Mouse (Mus musculus): ENCODE results near the gene Sh3d19. TPM values are rescaled to one million over a fixed set of nuclear protein-coding genes. Genes with fewer than 3 reads are reported as not detected.

Sh3d19 gene
- total and polyA plus RNA-seq, 3 experiments = 0.16 to 0.76 (median 0.33) TPM

GRCm38 (mm10) chr3:86129757-86130156, 158.8 kb downstream of the Sh3d19 start:
- Histone ChIP-seq H3K79me2 (replicated peaks; ENCODE audit: control insufficient read depth, extremely low read depth, insufficient read depth, poor library complexity, severe bottlenecking) (no peaks in the 10 kb centered on the region), H3K27ac (ENCODE audit: insufficient read depth, low read depth) (no peak overlapping the region), H3K4me1 (ENCODE audit: control insufficient read depth in 1 of 2, insufficient read depth in 2 of 2) (no peaks in the 10 kb centered on the region), H3K4me3 (replicated peaks in 1 of 3; ENCODE audit: low read depth in 2 of 3, low read length in 2 of 3, poor library complexity in 1 of 3) (no peak overlapping the region), H3K27me3 (replicated peaks) (no peaks in the 10 kb centered on the region), H3K36me3 (replicated peaks in 1 of 2; ENCODE audit: control insufficient read depth in 1 of 2, insufficient read depth in 1 of 2, low read length in 1 of 2) (peaks cover 0 to 2% of the 10 kb centered on the region in 2 experiments), H3K9me3 (replicated peaks; ENCODE audit: low read length) (no peaks in the 10 kb centered on the region), H3K4me2 (ENCODE audit: insufficient read depth, low read depth, poor library complexity, severe bottlenecking) (no peak overlapping the region), H3K9ac (ENCODE audit: insufficient read depth, low read depth) (no peak overlapping the region)
- dilution Hi-C loops (cut with MboI; ENCODE audit: extremely low pct_ligation_motif_present, extremely low pct_unique_long_range_greater_than_20kb, low sequenced_read_pairs) (no loop called here), in situ Hi-C loops (cut with MboI; ENCODE audit: low pct_ligation_motif_present, low pct_unique_long_range_greater_than_20kb, low sequenced_read_pairs) (no loop called here)
- TF ChIP-seq SMC3 (IDR thresholded peaks at IDR 0.05; ENCODE audit: low read depth, low read length) (peak; percentile 62), POLR2A (IDR thresholded peaks at IDR 0.05; ENCODE audit: low read depth, low read length) (no peak), RAD21 (IDR thresholded peaks at IDR 0.05; ENCODE audit: low read depth, low read length) (peak; percentile 88), CTCF (conservative IDR thresholded peaks at IDR 0.05 in 1 of 2, IDR thresholded peaks at IDR 0.05 in 1 of 2; ENCODE audit: low read depth in 2 of 2, low read length in 2 of 2) (peak; percentile 61 to 84), MAZ (IDR thresholded peaks at IDR 0.05; ENCODE audit: low read depth, low read length) (no peak), MYC (IDR thresholded peaks at IDR 0.05; ENCODE audit: low read depth, low read length) (no peak)
- no peak for DNase-seq (ENCODE audit: extremely low read depth)

DNA sequence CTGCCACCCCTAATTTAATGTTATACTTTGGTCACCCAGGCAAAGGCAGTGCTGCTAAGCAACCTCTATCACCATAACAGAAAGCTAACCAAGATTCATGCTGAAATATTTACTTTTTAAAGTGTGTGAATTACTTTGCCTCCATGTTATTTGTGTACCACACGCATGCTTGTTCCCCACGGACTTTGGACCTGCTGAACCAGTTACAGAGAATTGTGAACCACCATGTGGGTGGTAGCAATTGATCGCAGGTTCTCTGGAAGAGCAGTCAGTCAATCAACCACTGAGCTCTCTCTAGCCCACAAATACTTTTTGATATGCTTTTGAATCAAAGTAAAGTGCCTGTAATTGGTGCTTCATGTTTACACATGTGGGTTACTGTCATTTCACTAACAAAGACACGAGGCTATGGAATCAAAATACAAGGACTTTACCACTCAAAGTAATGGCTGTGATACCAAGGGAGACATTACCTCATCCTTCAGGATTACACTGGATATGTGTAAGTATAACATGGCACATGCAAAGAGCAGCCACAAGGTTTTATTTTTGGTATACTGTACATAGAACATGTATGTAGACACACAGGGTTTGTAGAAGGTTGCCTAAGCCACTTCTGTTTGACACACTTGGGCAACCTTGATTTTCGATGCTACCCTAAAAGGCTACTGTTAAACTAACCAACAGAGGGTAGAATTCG, 164.2 kb downstream of the Sh3d19 start:
- in situ Hi-C loops (cut with MboI; ENCODE audit: low pct_ligation_motif_present, low pct_unique_long_range_greater_than_20kb, low sequenced_read_pairs) (no loop called here), dilution Hi-C loops (cut with MboI; ENCODE audit: extremely low pct_ligation_motif_present, extremely low pct_unique_long_range_greater_than_20kb, low sequenced_read_pairs) (no loop called here)
- Histone ChIP-seq H3K79me2 (replicated peaks; ENCODE audit: control insufficient read depth, extremely low read depth, insufficient read depth, poor library complexity, severe bottlenecking) (peaks cover 9% of the 10 kb centered on the region), H3K4me3 (replicated peaks in 1 of 3; ENCODE audit: low read depth in 2 of 3, low read length in 2 of 3, poor library complexity in 1 of 3) (no peak overlapping the region), H3K36me3 (replicated peaks in 1 of 2; ENCODE audit: control insufficient read depth in 1 of 2, insufficient read depth in 1 of 2, low read length in 1 of 2) (peaks cover 33 to 51% of the 10 kb centered on the region in 2 experiments), H3K4me2 (ENCODE audit: insufficient read depth, low read depth, poor library complexity, severe bottlenecking) (no peak overlapping the region), H3K9ac (ENCODE audit: insufficient read depth, low read depth) (no peak overlapping the region), H3K9me3 (replicated peaks; ENCODE audit: low read length) (no peaks in the 10 kb centered on the region), H3K4me1 (ENCODE audit: control insufficient read depth in 1 of 2, insufficient read depth in 2 of 2) (peaks cover 2 to 21% of the 10 kb centered on the region in 2 experiments; a peak in 3 of 4 replicates), H3K27ac (ENCODE audit: insufficient read depth, low read depth) (no peak overlapping the region), H3K27me3 (replicated peaks) (no peaks in the 10 kb centered on the region)
- TF ChIP-seq MAFK (IDR thresholded peaks at IDR 0.05; ENCODE audit: insufficient replicate concordance, low read length) (no peak), MXI1 (IDR thresholded peaks at IDR 0.05; ENCODE audit: low read depth, low read length) (no peak), JUN (IDR thresholded peaks at IDR 0.05; ENCODE audit: insufficient read depth, low read depth, low read length) (no peak), CHD2 (IDR thresholded peaks at IDR 0.05; ENCODE audit: low read length) (no peak), USF2 (conservative IDR thresholded peaks at IDR 0.05; ENCODE audit: low read depth, low read length) (no peak), ETS1 (conservative IDR thresholded peaks at IDR 0.05; ENCODE audit: low read depth, low read length) (no peak), MYC (IDR thresholded peaks at IDR 0.05; ENCODE audit: low read depth, low read length) (no peak), GABPA (IDR thresholded peaks at IDR 0.05; ENCODE audit: insufficient replicate concordance, low read depth, low read length) (no peak), MAZ (IDR thresholded peaks at IDR 0.05; ENCODE audit: low read depth, low read length) (no peak), HCFC1 (IDR thresholded peaks at IDR 0.05; ENCODE audit: low read depth, low read length) (no peak)
- DNase-seq (ENCODE audit: extremely low read depth) = no peak
